Mouse (Mus musculus) retina, postnatal 1 day (tissue): ENCODE results near the gene Noxa1.
A peak's percentile ranks its signal among the peaks of the same experiment; 100 is the strongest.

Source experiments
- DNase-seq: peaks from one replicate; pipeline ENCODE4 v3.0.0-alpha.2; 2012

The Noxa1 gene

DNA sequence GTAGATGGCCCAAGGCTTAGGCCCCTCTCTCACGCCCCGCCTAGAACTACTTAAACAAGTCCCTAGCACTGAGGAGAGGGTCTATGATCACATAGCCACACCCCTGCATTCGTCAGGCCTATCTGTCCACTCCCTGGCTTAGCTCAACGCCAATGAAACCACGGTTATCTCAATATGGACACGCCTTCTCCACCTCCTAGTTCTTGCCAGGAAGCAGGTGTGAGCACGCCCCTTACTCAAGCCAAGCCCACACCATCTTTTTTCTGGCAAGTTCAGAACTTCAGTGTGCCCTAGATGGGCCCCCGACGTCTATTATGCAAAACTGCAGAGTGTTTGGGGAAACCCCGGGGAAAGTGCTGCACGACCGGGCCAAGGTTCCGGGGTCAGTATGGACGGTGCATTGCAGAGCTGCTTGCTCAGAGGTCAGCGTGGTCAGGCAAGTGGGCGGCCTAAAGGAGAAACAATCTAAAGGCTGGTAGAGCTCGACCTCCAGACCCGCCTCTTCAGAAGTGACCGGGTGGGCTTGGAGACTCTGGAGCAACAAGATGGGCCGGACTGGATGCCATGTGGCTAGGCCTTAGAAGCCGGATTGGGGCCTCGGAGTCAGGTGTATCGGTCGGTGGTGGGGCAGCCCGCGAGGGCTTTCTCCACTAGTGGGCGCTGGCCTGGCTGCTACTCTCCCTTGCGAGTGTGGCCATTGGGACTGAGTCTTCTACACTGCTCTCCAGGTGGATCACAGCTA is at the start of gene Noxa1:
Noxa1 (minus strand) TSS at position 41 of the 742 bp plus-strand sequence.
- DNase-seq: peak; percentile 39

DNA sequence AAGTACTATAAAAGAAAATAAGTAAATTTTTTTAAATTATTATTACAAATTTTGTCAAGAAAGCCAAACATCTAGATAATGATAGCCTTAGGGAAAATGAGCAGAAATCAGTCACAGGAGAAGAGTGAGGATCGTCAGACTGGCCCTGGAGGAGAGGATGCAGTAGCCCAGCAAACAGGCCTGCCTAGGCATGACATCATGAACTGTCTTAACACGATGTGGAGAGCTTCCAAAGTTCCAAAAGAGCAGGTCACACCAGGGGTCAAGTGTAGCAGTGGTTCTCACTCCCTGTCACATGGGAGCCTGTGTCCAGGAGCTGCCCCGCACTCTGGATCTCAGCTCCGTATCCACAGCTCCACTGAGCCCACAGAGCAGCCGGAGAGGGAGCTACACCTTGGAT is 47.0 kb upstream of the Noxa1 start:
- no peak for DNase-seq

DNA sequence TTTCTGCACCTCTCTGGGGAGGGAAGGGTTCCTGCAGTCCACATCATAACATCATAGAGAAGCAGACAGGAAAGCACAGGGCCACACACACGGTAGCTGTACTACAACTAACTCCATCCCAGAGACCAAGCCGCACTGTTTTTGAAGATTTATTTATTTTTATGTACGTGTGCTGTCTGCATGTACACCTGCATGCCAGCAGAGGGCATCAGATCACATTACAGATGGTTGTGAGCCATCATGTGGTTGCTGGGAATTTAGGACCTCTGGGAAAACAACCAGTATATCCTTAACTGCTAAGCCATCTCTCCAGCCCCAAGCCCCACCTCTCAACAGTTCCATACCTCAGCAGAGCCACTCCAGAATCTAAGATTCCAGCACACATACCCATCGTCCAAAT is 46.2 kb upstream of the Noxa1 start:
- DNase-seq: no peak

DNA sequence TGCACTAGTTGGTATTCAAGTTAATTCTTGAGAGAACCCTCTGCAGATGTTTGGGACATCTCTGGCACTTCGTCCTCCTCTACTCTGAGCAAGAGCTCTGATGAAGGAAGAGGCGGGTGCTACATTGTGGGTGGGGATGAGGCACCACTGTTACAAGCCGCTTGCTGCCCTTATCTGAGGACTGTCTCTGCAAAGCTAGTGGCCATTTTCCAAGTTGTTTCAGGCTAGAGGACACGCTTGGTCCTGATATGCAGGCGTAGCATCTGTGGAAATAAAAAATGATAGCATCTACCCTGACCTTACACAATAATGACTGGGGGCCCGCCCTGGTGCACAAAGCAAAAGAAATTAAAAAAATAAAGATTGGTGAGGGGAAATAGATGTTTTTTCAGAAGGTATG is 42.9 kb upstream of the Noxa1 start:
- DNase-seq: no peak

DNA sequence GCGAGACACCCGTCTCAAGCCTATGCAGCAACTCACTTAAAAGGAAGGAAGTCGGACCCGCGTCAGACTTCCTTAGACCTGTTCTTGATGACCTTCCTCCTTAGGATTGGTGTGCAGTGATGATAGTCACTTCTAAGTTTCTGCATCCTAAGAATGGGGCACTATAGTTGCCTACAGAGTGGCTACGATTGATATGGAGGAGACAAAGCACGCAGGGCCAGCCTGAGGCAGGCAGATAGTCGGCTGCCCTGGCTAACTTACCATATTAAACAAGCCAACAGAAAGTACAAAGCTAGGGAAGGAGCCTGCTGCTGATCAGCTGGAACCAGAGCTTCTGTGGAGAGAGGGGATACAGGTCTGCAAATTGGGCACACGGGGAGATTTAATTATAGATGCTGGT is 36.7 kb upstream of the Noxa1 start:
- no peak for DNase-seq

DNA sequence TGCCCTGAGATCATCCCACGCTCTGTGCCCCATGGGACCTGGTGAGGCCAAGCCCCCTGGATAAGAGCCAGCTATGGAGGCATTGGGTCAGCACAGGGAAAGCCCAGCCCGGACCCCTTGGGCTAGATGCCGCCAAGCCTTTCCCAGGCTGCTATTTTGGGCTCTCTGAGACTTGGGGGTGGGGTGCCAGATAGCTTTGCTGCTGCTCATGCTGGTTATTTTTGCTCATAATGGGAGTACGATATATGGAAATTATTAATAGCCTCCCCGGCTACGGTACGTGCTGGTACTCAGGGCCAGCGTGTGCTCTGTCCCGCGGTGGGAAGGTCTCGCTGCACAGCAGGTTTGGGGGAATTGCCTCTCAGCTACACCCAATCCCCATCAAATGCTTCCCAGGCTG is 33.1 kb upstream of the Noxa1 start:
- DNase-seq: peak; percentile 41

DNA sequence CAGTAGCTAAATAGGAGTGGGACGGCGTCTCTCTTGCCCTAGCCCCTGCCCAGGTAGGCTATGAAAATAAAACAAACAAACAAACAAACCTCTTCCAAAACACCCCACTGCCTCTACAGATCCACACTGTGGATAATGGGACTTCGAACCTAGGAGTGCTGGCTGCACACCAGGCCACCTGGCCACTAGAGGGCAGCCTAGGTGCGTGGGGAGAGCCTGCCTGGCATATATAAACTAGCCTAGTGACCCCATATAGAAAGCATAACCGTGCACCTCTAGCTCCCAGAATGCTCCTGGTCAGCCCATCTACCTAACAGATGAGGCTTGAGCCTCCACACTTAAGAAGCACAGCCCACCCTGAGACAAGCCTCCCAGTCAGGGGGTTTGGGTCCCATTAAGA is 32.3 kb upstream of the Noxa1 start:
- DNase-seq: peak; percentile 53

DNA sequence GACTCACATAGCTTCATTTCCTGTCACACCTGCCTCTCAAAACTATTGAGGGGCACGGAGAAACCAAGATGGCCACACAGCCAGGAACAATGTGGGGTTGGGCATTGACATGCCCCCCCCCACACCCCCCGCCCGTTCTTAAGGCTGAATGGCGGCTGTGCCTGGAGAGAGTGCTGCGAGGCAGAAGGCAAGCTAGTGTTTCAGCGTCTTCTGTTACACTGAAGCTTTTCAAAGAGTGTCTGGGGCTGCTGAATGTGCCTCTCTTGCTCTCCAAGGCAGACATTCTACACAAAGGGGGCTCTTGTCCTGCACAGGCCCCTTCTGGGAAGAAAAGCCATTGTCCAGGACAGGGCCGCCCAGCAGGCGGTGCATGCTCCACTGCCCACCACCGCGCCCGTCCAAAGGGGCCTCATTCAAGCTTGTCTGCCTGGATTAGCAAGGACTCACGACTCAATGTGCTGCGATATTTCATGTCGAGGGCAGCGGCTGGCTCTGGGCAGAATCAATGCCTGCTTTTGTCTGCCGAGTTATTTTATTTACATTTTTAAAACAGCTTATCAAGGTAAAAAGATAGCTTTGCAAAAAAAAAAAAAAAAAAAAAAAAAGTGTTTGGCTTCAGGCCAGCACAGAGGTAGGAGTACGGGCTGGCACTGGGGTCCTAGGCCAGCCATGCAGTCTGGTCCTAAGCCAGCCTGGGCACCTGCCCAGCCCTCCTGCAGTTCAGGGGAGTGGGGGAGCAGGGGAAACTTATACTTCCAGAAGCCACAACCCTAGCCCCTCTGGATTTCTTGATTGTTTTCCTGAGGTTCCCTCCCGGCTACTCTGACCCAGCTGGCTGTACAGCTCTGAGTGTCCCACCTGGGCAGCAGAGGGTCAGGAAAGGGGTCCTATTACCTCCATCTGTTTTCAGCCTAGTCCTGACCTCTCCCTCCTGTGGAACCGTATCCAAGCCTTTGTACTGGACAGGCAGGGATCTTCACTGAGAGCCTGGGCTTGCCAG is 31.4 kb upstream of the Noxa1 start:
- DNase-seq: peak; percentile 98

DNA sequence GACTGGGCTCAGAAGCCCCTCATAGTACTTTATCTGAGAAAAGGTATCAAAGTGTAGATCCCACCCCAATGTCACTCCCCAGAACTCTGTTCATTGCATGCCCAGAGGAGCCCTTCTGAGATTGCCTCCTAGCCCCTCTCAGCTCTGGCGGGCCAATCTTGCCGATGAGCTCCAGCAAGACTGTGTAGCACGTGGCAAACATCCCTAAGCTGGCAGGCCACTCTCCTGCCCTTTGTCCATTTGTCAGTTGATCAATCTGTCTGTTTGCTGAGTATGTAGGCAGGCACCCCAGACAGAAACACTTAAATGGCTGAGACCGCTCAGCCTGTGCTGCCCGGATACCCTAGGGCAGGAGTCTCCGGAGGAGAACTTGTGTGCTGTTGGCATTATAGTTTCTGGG is 30.2 kb upstream of the Noxa1 start:
- no peak for DNase-seq

DNA sequence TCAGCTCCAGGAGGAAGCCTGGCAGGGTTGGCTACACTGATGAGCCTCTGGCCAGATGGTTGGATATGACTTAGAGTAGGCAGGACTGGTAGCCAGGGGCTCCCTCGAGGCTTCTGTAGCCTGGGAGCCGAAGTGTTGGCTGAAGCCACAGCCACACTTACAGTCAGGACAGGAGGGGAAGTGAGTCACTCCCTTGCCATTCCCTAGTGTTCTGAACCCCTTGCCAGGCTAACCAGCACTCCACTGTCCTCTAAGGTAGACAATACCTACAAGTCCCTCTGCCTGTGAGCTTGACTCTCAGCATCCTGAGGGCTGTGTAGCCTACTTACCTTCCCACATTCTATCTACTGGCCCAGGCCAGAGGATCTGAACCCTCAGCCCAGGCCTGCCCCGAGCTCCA is 29.5 kb upstream of the Noxa1 start:
- DNase-seq: no peak

DNA sequence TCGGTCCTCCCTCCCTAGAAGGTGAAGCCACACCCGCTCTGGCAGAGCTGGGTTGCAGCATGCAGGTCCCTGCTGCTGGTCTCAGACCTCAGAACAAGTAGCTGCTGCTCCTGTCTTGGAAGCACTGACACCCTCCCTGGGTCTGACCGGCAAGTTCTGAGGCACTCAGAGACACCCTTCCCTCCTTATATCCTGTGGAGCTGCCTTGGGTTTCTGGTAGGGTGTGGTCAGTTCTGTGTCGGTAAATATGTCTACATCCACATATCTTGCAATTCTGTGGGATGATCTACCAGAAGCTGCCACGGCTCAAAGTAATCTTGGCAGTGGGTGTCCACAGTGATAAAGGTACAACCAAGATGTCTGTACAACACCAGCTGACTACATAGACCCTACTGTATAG is 28.6 kb upstream of the Noxa1 start:
- no peak for DNase-seq

DNA sequence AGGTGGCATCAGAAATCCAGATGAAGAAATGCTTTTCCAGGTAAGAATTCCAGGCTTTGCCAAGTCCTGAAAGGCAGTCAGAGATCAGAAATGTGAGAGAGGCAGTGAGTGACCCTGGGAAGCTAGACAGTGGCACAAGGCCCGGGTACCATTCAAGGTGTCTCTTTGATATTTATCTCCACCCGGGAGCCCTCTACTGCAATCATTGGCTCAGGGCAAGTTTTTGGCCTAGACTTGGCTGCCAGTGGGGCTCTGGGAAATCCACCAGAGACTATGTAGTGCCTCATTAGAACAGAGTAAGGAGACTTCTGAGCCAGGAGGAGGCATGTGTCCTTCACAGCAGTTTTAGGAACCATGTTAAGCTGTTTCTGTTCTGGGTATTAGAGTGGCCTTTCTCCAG is 27.7 kb upstream of the Noxa1 start:
- no peak for DNase-seq

DNA sequence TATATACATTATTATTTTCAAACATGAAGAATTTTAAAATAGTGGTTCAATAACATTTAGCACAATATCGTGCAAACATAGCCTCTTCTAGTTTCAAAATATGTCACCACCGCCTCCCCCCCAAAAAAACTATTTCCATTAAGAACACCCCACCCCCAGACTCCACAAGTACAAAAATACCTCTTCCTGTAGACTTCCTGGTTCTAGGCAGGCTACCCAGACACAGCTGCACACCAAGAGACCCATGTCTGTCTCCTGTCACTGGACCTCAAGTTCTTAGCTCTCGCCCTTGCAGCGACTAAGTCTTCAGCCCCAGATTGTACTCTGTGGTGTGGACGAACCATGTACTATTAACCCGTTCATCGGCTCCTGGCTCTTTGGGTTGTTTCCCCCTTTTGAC is 26.0 kb upstream of the Noxa1 start:
- no peak for DNase-seq

DNA sequence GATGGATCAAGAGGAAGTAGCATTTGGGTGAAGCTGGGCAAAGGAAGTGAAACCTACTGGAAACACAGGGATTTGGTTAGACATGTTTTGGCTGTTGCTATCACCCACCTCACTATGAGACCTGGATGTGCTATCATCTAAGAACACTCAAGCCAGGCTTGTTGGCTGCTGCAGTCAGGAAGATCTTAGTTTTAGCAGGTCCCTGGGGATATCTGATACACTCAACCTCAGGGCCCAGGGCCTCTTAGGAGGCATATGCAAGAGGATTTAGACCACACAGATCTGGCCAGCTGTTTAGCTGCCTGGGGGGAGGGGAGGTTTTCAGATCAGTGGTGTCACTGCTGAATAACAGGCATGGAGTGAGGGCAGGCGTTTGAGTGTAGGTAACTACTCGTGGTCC is 20.5 kb upstream of the Noxa1 start:
- peak; percentile 63 for DNase-seq

DNA sequence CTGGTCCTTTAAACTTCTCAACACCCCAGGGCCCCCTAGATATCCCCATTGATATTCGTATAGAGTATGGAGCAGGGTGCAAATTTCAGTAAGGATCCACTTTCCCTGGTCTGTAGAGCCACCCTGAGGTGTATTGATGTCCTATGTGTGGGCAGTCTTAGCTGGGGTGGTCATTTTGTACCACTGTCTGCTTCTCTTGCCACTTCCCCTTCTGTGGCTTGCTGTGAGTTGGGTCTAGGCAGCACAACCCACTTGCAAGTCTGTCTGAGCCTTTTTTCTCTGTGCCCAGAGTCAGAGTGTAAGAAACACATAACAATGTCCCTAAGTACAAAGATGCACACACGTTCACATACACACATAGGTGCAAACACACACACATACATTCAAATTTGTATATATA is 19.4 kb upstream of the Noxa1 start:
- DNase-seq: no peak

DNA sequence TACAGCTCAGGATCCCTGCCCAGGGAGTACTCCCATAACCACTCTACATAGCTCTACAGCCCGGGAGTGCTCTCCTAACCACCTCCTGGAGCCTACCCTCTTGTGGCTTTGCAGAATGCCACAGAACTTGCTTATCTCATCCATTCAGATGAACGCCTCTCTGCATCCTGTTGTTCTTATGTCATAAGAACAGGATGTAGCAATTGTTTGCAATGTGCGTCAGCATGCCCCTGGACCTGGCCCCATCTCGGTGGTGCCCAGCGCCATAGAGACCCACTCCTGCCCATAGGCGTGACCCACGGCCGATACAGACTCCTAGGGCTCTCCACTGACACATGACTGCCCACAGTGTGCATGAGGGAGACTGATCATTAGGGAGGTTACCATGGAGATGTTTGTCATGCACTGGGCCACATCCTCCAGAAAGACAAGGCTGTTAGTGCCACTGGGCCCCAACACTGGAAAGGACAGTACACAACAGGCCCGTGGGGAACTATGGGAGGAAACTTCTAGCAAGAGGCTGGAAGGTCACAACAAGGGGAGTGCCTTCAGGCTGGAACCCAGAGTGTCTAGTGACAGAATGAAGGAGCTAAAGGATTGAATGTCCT is 16.3 kb upstream of the Noxa1 start:
- peak; percentile 53 for DNase-seq

DNA sequence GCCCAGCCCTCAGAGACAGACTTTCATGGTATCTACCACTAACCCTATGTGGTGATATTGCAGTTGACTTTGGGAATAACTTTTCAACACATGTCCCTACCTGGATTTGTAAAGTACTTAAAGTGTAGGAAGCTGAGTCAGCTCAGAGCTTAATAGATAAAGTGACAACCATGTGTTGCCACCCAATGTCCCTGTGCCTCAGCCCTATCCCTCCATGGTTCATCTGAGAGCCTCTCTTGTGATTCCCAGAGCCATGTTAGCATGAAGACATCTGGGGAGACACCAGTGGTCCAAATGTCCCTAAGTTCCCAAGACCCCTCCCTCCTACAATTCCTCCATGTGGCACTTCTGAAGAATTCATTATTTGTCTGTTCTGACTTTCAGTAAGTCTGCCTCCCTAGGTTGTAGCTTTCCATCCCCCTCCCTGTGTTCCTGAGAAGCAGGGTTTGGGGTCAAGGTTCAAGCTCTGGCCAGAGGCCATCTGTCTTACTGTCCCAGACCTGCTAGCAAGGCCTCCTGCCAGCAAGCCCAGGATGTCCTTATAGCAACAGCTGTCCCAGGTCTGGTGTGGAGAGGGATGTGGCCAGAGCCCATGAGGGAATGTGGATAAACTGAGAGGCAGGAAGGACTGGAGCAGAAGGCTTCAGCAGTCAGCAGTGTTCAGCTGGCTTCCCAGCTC is 15.7 kb upstream of the Noxa1 start:
- no peak for DNase-seq

DNA sequence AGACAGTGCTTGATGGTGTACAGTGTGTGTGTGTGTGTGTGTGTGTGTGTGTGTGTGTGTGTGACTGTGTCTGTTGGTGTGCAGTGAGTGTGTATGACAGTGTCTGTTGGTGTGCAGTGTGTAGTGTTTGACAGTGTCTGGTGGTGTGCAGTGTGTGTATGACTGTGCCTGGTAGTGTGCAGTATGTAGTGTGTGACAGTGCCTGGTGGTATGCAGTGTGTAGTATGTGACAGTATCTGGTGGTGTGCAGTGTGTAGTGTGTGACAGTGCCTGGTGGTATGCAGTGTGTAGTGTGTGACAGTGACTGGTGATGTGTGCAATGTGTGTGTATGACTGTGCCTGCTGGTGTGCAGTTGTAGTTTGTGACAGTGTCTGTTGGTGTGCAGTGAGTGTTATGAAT is 14.5 kb upstream of the Noxa1 start:
- DNase-seq: no peak

DNA sequence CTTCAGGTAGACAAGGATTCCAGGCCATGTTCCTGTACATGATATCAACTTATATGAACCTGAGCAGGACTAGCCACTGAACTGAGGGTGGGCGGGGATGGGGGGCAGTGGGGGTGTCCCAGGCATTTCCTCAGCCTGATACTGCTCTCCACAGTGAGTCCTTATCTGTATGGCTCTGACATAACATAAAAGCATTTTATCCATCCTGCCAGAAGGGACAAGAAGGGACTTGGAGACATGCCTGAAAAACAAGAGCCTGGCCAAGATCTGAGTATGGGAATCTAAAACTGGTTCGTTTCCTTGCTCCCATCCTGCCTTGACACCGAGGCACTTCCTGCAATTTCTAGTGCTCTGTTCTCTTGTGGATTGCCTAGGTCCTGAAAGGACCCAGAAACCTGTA is 11.1 kb upstream of the Noxa1 start:
- DNase-seq: no peak

DNA sequence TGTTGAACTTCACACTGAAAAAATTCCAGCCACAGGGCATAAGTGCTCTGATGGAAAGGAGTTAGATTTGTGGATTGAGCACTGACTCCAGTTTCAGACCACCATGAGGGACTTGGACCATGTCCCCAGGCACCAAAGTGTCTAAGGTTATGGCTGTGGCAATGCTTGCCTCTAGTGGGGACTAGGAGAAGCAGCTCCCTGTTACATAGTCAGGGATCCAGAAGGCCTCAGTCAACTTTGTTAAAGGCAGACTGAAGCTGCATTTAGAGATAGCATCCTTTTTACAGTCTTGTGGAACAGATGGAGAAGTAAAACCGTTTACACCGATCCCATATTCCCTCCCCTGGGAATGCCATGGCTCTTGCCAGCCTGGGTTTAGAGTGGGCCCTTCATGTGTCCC is 9.2 kb upstream of the Noxa1 start:
- DNase-seq: no peak

DNA sequence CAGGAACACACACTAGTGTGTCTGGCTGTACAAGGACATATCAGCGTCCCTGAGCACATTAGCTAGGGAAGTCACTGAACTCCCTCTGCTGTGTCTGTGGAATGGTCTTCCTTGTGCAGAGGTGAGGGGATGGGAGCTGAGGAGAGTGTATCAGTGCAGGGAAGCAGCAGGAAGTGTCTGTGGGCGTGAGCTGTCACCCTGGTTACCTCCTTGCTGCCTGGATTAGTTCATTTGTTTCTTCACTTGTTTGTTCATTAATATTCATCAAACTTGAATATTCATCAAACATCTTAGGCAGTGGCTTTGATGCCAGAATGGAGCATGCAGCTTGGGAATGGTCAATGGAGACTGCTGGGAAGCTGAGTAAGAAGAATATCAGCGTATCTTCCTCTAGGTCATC is 4.8 kb upstream of the Noxa1 start:
- DNase-seq: peak; percentile 27

DNA sequence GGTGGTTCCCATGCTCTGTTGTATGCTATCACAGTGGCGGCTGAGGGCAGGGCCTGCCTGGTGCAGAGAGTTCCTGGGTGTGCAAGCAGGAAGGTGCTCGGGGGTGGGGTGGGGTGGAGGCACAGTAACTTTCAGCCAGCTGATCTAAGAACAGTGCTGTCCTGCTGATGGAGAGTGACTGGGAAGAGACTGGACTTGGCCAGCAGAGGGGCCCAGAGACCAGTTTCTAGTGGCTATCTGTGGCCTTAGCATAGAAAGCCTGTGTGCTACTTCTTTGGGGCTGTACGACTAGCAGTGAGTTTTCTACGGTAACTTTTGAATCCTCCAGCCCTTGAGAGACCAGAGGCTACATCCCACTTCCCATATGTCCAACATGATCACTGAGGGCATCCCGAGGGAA is 4.0 kb upstream of the Noxa1 start:
- peak; percentile 85 for DNase-seq

DNA sequence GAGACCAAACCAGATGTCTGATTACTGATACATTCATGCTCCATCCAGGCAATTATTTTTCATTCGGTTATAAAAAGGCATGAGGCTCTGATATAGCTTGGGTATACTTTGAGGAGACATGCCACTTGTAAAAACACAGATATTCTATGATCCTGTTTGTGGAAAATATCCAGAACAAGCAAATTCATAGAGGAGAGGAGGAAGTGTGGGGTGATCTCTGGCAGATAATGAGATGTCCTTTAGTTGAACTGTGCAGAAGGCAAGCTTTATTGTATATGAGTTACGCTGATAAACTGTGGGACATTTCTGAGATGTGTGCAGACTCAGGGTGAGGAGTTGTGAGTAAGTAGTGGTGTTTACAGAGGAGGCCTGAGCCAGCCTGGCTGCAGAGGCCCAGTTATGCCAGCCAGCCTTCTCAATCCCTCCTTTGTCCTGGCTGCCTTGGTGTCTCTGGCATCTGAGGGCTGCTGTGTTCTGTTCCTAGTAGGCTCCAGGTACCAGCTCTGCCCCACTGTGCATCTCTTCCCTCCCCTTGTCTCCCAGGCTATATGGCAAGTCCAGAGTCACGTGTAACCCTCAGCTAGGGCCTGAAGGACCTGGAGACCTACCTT is 3.2 kb upstream of the Noxa1 start:
- DNase-seq: no peak
